Mouse (Mus musculus) heart, embryonic 10.5 days (tissue): Measurements from ENCODE around the gene Ccdc51. TPM values are rescaled to one million over a fixed set of nuclear protein-coding genes. Genes with fewer than 3 reads are reported as not detected.

Experiments used
- DNase-seq: peaks from one replicate; pipeline ENCODE4 v3.0.0-alpha.2; 2017; ENCODE audit warnings: low spot score
- H3K27ac ChIP-seq: fragments of 300-500 bp; sonication (generic); 2 replicates; pipeline ENCODE4 v1.5.1; 2016; ENCODE audit warnings: mild to moderate bottlenecking
- H3K27me3 ChIP-seq: fragments of 300-500 bp; sonication (generic); 2 replicates; pipeline ENCODE4 v1.6.1; 2016; ENCODE audit warnings: mild to moderate bottlenecking; ENCODE audit not compliant: poor library complexity, insufficient read depth, severe bottlenecking
- H3K36me3 ChIP-seq: fragments of 300-500 bp; sonication (generic); 2 replicates; pipeline ENCODE4 v1.6.1; 2016; ENCODE audit warnings: mild to moderate bottlenecking, moderate library complexity
- H3K4me1 ChIP-seq: fragments of 300-500 bp; sonication (generic); 2 replicates; pipeline ENCODE4 v1.6.1; 2016; ENCODE audit warnings: mild to moderate bottlenecking
- H3K4me3 ChIP-seq: fragments of 300-500 bp; sonication (generic); 2 replicates; pipeline ENCODE4 v1.5.1; 2016; ENCODE audit warnings: mild to moderate bottlenecking, moderate library complexity
- H3K9me3 ChIP-seq: fragments of 300-500 bp; sonication (generic); 2 replicates; pipeline ENCODE4 v1.6.1; 2016; ENCODE audit warnings: mild to moderate bottlenecking, moderate library complexity
- WGBS: fragments of 180-500 bp; shearing (Covaris S2); methylation state at CpG from one replicate; pipeline ENCODE4 v1.1.7; 2016; 5-methylcytosine and 5-hydroxymethylcytosine counted together
- polyA plus RNA-seq: library from polyadenylated mRNA; unstranded; fragments of >200 nt; fragmentation: Nextera tagmentation; extraction: Ambion mirVana; gene quantifications from 2 replicates; pipeline ENCODE4 v1.2.1, GENCODE M21; 2016

Ccdc51 gene
- polyA plus RNA-seq, 1 experiment from 2014 or later, result 19.7 TPM

GRCm38 (mm10) chr9:109060184-109060897, 22.0 kb upstream of the Ccdc51 start:
- Histone ChIP-seq H3K36me3 (peaks cover 80% of the 10 kb centered on the region), H3K27ac (peak overlapping the region; percentile 90; the same call in 1 of the 2 replicates)

GRCm38 (mm10) chr9:109060898-109061295, 21.4 kb upstream of the Ccdc51 start:
- H3K9me3 ChIP-seq, result no peaks in the 10 kb centered on the region
- H3K27me3 ChIP-seq, result no peaks in the 10 kb centered on the region
- peaks cover 22% of the 10 kb centered on the region for H3K4me1 ChIP-seq
- no peak overlapping the region for H3K27ac ChIP-seq
- H3K36me3 ChIP-seq, result peaks cover 81% of the 10 kb centered on the region
- H3K4me3 ChIP-seq, result no peak overlapping the region
- no peak for DNase-seq
- 85% methylated on average over 5 of the region's 5 CpGs for WGBS

More at GRCm38 (mm10) chr9:109060184-109060897, 22.0 kb upstream of the Ccdc51 start:
- 93% methylated on average over 16 of the region's 16 CpGs for WGBS
- Histone ChIP-seq H3K27me3 (no peaks in the 10 kb centered on the region), H3K9me3 (no peaks in the 10 kb centered on the region), H3K4me1 (peaks cover 25% of the 10 kb centered on the region), H3K4me3 (no peak overlapping the region)
- DNase-seq, result no peak

GRCm38 (mm10) chr9:109068095-109068735, 14.1 kb upstream of the Ccdc51 start:
- DNase-seq, result no peak
- no peak overlapping the region for H3K27ac ChIP-seq
- 89% methylated on average over 3 of the region's 3 CpGs for WGBS
- H3K36me3 ChIP-seq, result peaks cover 86% of the 10 kb centered on the region
- H3K4me3 ChIP-seq, result no peak overlapping the region
- H3K4me1 ChIP-seq, result peaks cover 7% of the 10 kb centered on the region
- no peaks in the 10 kb centered on the region for H3K9me3 ChIP-seq
- no peaks in the 10 kb centered on the region for H3K27me3 ChIP-seq

- H3K4me1 ChIP-seq, result peaks cover 18% of the 10 kb centered on the region
- H3K36me3 ChIP-seq, result peaks cover 33% of the 10 kb centered on the region
- no peaks in the 10 kb centered on the region for H3K27me3 ChIP-seq
Measured at GRCm38 (mm10) chr9:109073661-109074573, 8.4 kb upstream of the Ccdc51 start, which contains the start of gene Atrip. TSS of gene Atrip (minus strand) at chr9:109074124.

DNA sequence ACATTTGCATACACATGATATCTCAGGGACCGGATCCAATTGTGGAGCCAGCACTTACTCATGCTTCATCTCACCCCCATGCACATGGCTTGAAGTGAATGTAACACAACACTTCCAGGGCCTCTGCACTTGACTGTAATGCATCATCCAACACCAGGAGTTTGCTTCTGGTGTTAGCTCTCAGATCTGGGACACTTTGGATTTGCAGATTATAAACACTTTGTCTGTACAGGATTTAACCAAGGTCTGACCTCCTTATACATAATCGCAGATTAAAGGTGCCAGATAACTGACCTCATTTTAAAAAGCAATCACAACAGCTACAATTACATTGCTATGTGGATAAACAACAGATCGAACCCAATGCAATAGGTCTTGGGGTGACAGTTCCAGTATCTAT, 1.8 kb upstream of the Ccdc51 start:
- H3K9me3 ChIP-seq, result no peaks in the 10 kb centered on the region
- no peak overlapping the region for H3K4me3 ChIP-seq
- H3K4me1 ChIP-seq, result peaks cover 22% of the 10 kb centered on the region
- no peak for DNase-seq
- no peaks in the 10 kb centered on the region for H3K27me3 ChIP-seq
- H3K36me3 ChIP-seq, result peaks cover 21% of the 10 kb centered on the region
- H3K27ac ChIP-seq, result no peak overlapping the region
- 89% methylated on average over 3 of the region's 3 CpGs for WGBS

More at GRCm38 (mm10) chr9:109073661-109074573, 8.4 kb upstream of the Ccdc51 start, which contains the start of gene Atrip:
- DNase-seq, result peak; percentile 96
- Histone ChIP-seq H3K4me3 (peak within 1 kb of the TSS; percentile 79), H3K9me3 (no peaks in the 10 kb centered on the region), H3K27ac (peak within 1 kb of the TSS; percentile 93)
- under 1% methylated on average over 57 of the region's 57 CpGs for WGBS

DNA sequence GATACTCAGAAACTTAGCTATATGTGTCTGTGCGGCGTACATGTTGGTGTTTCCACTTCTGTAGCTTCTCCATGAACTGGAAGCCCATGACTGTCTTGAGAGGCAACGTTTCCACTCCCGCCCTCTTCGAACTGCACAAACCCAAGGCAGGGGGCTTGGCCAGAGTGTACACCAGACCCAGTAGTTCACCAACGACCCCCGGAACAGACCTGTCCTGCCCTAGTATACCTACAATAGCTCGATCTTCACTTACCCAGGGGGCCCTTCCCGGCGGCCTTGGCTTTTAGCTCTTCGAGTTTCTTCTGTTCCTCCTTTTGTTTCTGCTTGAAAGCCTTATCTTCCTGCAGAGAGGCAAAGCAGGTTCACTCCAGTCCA, 557 bp upstream of the Ccdc51 start:
- H3K36me3 ChIP-seq, result peaks cover 21% of the 10 kb centered on the region
- H3K4me3 ChIP-seq, result peak overlapping the region; percentile 91
- H3K9me3 ChIP-seq, result no peaks in the 10 kb centered on the region
- WGBS, result 7% methylated on average over 11 of the region's 11 CpGs
- DNase-seq, result no peak
- peaks cover 22% of the 10 kb centered on the region for H3K4me1 ChIP-seq
- no peaks in the 10 kb centered on the region for H3K27me3 ChIP-seq
- H3K27ac ChIP-seq, result peak overlapping the region; percentile 94

DNA sequence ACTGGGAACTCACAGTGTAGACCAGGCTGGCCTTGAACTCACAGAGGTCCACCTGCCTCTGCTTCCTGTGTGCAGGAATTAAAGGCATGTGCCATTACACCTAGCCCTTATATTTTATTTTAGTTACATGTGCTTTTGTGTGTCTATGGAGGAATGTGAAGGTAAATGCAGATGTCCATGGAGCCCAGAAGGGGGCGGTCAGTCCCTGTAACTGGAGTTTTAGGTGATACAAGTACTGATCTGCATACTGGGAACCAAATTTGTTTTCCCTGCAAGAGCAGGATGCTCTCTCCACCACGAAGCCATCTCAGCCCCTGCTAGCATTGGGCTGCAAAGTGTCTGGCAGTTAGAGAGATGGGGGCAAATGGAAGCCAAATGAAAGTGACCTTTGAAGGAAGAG, 2.6 kb downstream of the Ccdc51 start:
- H3K4me3 ChIP-seq, result no peak overlapping the region
- peaks cover 21% of the 10 kb centered on the region for H3K36me3 ChIP-seq
- H3K27me3 ChIP-seq, result no peaks in the 10 kb centered on the region
- H3K27ac ChIP-seq, result no peak overlapping the region
- DNase-seq, result no peak
- H3K9me3 ChIP-seq, result no peaks in the 10 kb centered on the region
- WGBS, result 19% methylated on average over 2 of the region's 2 CpGs
- H3K4me1 ChIP-seq, result peaks cover 36% of the 10 kb centered on the region

- H3K27me3 ChIP-seq, result no peaks in the 10 kb centered on the region
- no peak overlapping the region for H3K4me3 ChIP-seq
- H3K9me3 ChIP-seq, result no peaks in the 10 kb centered on the region
- no peak overlapping the region for H3K27ac ChIP-seq
- WGBS, result 23% methylated on average over 5 of the region's 5 CpGs
- peaks cover 28% of the 10 kb centered on the region for H3K4me1 ChIP-seq
- H3K36me3 ChIP-seq, result peaks cover 34% of the 10 kb centered on the region
- no peak for DNase-seq
Measured at GRCm38 (mm10) chr9:109087987-109088386, 5.7 kb downstream of the Ccdc51 start.

DNA sequence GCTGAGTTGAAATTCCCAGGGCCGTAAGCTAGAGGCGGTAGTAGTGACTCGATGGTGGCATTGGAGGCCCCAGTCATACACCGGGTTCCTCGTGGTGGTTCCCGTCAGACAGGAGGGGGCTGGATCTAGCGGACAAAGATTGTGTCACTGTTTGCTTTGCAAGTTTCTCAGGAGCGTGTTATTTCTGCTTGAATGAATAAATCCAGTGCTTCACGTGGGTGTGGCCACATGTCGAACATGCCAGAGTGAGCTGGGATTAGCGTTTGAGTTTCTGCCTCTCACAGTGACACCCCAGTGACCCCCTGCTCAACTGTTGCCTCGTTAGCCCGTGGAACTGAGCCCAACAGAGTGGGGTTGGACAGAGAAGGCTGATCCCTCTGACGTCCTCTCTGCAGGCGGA, 8.2 kb downstream of the Ccdc51 start:
- Histone ChIP-seq H3K4me3 (no peak overlapping the region), H3K36me3 (peaks cover 34% of the 10 kb centered on the region), H3K27me3 (no peaks in the 10 kb centered on the region), H3K27ac (no peak overlapping the region), H3K9me3 (no peaks in the 10 kb centered on the region), H3K4me1 (peaks cover 47% of the 10 kb centered on the region)
- WGBS, result 83% methylated on average over 15 of the region's 15 CpGs
- no peak for DNase-seq

DNA sequence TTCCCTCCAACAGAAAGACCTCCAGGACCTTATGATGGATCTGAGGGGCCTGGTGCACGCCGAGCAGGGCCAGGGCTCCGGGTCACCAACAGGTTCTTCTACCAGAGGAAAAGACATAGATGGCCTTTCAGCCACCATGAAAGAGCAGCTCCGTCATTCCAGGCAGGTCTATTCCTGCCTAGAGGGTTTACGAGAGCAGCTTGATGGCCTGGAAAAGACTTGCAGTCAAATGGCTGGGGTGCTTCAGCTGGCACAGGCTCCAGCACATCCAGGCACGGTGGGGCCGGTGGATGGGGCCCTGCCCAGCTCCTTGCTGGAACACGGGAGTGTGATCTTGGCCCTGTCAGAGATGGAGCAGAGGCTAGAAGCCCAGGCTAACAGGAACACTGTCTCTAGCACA, 9.5 kb downstream of the Ccdc51 start:
- H3K4me1 ChIP-seq, result peaks cover 59% of the 10 kb centered on the region
- no peaks in the 10 kb centered on the region for H3K9me3 ChIP-seq
- H3K27ac ChIP-seq, result no peak overlapping the region
- 92% methylated on average over 8 of the region's 8 CpGs for WGBS
- no peaks in the 10 kb centered on the region for H3K27me3 ChIP-seq
- no peak for DNase-seq
- peaks cover 34% of the 10 kb centered on the region for H3K36me3 ChIP-seq
- H3K4me3 ChIP-seq, result no peak overlapping the region

DNA sequence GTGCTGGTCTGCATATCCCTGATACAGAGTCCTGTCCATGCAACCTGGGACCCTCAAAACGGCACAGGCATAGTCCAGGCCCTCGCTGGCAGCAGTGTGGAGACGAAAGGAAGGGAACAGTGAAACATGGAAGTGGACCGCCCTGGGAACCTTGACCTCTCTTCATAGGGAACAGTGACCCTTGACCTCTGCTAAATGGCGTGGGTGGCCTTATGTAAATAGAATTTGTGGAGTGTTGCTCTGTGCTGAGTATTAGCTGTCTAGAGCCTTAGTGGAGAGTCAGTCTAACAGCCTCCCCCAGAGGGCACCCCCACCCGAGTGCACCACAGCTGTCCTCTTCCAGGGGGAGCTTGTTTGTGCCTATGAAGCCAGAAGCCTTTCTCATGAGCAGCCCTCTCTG, 10.5 kb downstream of the Ccdc51 start:
- H3K4me3 ChIP-seq, result no peak overlapping the region
- no peak overlapping the region for H3K27ac ChIP-seq
- no peaks in the 10 kb centered on the region for H3K9me3 ChIP-seq
- DNase-seq, result no peak
- no peaks in the 10 kb centered on the region for H3K27me3 ChIP-seq
- peaks cover 34% of the 10 kb centered on the region for H3K36me3 ChIP-seq
- WGBS, result 60% methylated on average over 6 of the region's 6 CpGs
- peaks cover 60% of the 10 kb centered on the region for H3K4me1 ChIP-seq

- 16% methylated on average over 11 of the region's 11 CpGs for WGBS
- Histone ChIP-seq H3K27ac (peak overlapping the region; percentile 99), H3K36me3 (peaks cover 32% of the 10 kb centered on the region), H3K4me1 (peaks cover 66% of the 10 kb centered on the region), H3K27me3 (no peaks in the 10 kb centered on the region), H3K9me3 (no peaks in the 10 kb centered on the region), H3K4me3 (peak overlapping the region; percentile 86)
- DNase-seq, result no peak
Measured at GRCm38 (mm10) chr9:109093786-109094552, 11.7 kb downstream of the Ccdc51 start.
